Mouse (Mus musculus): ENCODE measurements at regions not wholly inside any gene's neighbourhood (a gene's known extent, or its start where the extent isn't known, plus 50 kb on each side); places are given as distances from the start of the nearest gene placed in this dataset.

DNA sequence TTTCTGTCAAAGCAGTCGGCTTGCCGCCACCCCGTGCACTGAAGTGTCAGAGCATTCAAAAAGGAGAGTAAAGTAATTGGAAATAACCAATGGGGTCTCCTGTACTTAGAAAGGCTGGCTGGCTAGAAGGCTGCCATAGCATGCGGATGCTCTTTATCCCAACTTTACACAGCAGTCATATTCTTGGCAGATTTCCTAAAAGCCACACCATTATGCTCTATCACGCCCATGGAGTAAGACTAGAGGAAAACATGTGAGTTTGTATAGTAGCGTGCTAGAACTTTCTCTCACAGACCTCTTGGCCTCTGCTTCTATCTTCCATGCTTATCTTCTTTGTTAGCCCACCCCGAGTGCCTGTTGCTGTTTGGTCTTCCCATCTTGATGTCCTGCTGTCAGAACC, 249.8 kb upstream of the Smarca2 start:
- no peak for TF ChIP-seq CTCF (IDR thresholded peaks at IDR 0.05; ENCODE audit: control insufficient read depth, insufficient read depth, insufficient replicate concordance, low read depth, low read length)
- TF ChIP-seq POLR2A (IDR thresholded peaks at IDR 0.05; ENCODE audit: control insufficient read depth, low read depth, low read length): no peak

Data from testis, adult 2 months (tissue).